In the genomic region with DNA sequence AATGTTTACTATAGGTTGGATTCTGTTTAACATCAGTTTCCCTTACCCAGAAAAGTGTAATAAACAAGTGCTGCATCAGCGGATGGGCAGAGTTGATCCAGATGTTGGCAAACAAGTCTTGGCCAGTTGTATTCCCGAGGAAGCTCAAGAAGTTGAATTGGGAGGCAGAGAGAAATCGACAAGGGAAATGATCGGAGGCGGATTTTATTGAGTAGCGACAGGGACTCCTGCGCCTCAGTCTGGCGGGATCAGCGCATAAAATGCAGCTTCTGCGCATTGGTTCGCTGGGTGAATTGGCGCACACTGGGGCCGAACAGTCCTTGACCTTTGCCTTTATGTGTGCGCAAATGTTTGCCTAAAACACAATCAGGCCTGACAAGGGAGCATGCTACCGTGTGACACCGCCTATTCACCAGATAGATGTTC, we compare ENCODE assay signal across 13 mouse cellular contexts. TPM values are rescaled to one million over a fixed set of nuclear protein-coding genes. Genes with fewer than 3 reads are reported as not detected.
A peak's percentile ranks its signal among the peaks of the same experiment; 100 is the strongest.
DNase-seq lines count a peak whose midpoint lies in the region; ATAC-seq lines count a peak whose summit lies in the region.
"Had no signal": no experiment of that assay in that cellular context is flagged by ENCODE, and none has a peak within 500 bp of the region (broad histone marks: within the 10 kb centered on the region; RNA-seq: fewer than 3 reads in every experiment).

No protein-coding gene starts in this region.

- H3K27me3 ChIP-seq in hindbrain, embryonic 13.5 days = peaks cover 90% of the 10 kb centered on the region
- peaks cover 88% of the 10 kb centered on the region for H3K27me3 ChIP-seq in neural tube, embryonic 11.5 days (ENCODE audit: control insufficient read depth, insufficient read depth, low read length)

- H3K9ac ChIP-seq in hindbrain, embryonic 13.5 days = peak overlapping the region; percentile 44
- H3K9ac ChIP-seq in neural tube, embryonic 11.5 days (ENCODE audit: low read length) = peak overlapping the region; percentile 68
- H3K9ac ChIP-seq: heart, embryonic 12.5 days; limb, embryonic 12.5 days had no signal

- peak; percentile 57; the same call in 1 of the 2 replicates for ATAC-seq in cerebellum, adult (ENCODE audit: insufficient number of reproducible peaks, low FRiP score, low TSS enrichment)
- ATAC-seq in hindbrain, embryonic 13.5 days (ENCODE audit: low FRiP score) = peak; percentile 37; the same call in 1 of the 2 replicates
- 0 out of 2 replicates have a peak, but pooled peaks have one; percentile 32 for ATAC-seq in neural tube, embryonic 11.5 days (ENCODE audit: insufficient read depth, low FRiP score, low TSS enrichment)

- under 1% methylated on average over 16 of the region's 16 CpGs for WGBS in hindbrain, embryonic 13.5 days
- WGBS in neural tube, embryonic 11.5 days = 0% methylated on average over 16 of the region's 16 CpGs

- peak overlapping the region; percentile 83 for H3K27ac ChIP-seq in hindbrain, embryonic 13.5 days
- H3K27ac ChIP-seq in neural tube, embryonic 11.5 days (ENCODE audit: low read depth, low read length) = peak overlapping the region; percentile 70
- H3K27ac ChIP-seq: limb, embryonic 12.5 days had no signal

- H3K4me1 ChIP-seq in hindbrain, embryonic 13.5 days (replicated peaks) = peaks cover 7% of the 10 kb centered on the region; the same call in 1 of the 2 replicates
- peaks cover 2% of the 10 kb centered on the region; the same call in 1 of the 2 replicates for H3K4me1 ChIP-seq in neural tube, embryonic 11.5 days (ENCODE audit: control insufficient read depth, insufficient read depth, low read length)
- H3K4me1 ChIP-seq: heart, embryonic 12.5 days; limb, embryonic 12.5 days had no signal

- peak overlapping the region; percentile 30 for H3K4me3 ChIP-seq in hindbrain, embryonic 13.5 days
- H3K4me3 ChIP-seq in neural tube, embryonic 11.5 days (ENCODE audit: low read depth, low read length) = peak overlapping the region; percentile 38
- H3K4me3 ChIP-seq: heart, embryonic 12.5 days; limb, embryonic 12.5 days had no signal

- peak; percentile 78 for DNase-seq in embryo, embryonic 10.5 days (ENCODE audit: low spot score)
- DNase-seq in neural tube, embryonic 11.5 days (ENCODE audit: low spot score) = peak; percentile 67
- no peak for DNase-seq in thymus, adult 18-20 months
- DNase-seq in ovary, postnatal 14 days (ENCODE audit: low spot score) = no peak
- no peak for DNase-seq in MN1 (ENCODE audit: low spot score)
- DNase-seq in heart, adult 9 months (ENCODE audit: low spot score in 2 of 2) = no peak
- DNase-seq: kidney, adult 9 months; right cerebral cortex, postnatal 4 days; thymus, adult 2 months had no signal

- peak overlapping the region; percentile 45 for H3K4me2 ChIP-seq in hindbrain, embryonic 13.5 days
- peak overlapping the region; percentile 46 for H3K4me2 ChIP-seq in neural tube, embryonic 11.5 days (ENCODE audit: low read depth)
- H3K4me2 ChIP-seq: heart, embryonic 12.5 days; limb, embryonic 12.5 days had no signal

- H3K36me3 ChIP-seq in hindbrain, embryonic 13.5 days = no peaks in the 10 kb centered on the region
- no peaks in the 10 kb centered on the region for H3K36me3 ChIP-seq in neural tube, embryonic 11.5 days (ENCODE audit: control insufficient read depth, insufficient read depth, low read length)
- H3K36me3 ChIP-seq: heart, embryonic 12.5 days; limb, embryonic 12.5 days had no signal

- no peaks in the 10 kb centered on the region for H3K9me3 ChIP-seq in hindbrain, embryonic 13.5 days
- H3K9me3 ChIP-seq in neural tube, embryonic 11.5 days (ENCODE audit: control insufficient read depth, low read length) = no peaks in the 10 kb centered on the region
- H3K9me3 ChIP-seq: heart, embryonic 12.5 days had no signal

RNA-seq across cellular contexts. Expression of a gene that starts 40.2 kb away (rescaled TPM):
- 13.7 and 21.3 TPM in 2 replicates for polyA plus RNA-seq in hindbrain, embryonic 13.5 days (2015; fragmentation: Nextera tagmentation; extraction: Ambion mirVana)
- 17.3 and 17.9 TPM in 2 replicates for polyA plus RNA-seq in neural tube, embryonic 11.5 days (2014; fragmentation: Nextera tagmentation; extraction: Ambion mirVana)

RNA-seq across cellular contexts. Expression of a gene that starts 43.6 kb away (rescaled TPM):
- 42.7 and 58.2 TPM in 2 replicates for polyA plus RNA-seq in hindbrain, embryonic 13.5 days (2015; fragmentation: Nextera tagmentation; extraction: Ambion mirVana)
- polyA plus RNA-seq in neural tube, embryonic 11.5 days (2014; fragmentation: Nextera tagmentation; extraction: Ambion mirVana) = 52.2 and 58.1 TPM in 2 replicates
- polyA plus RNA-seq: thymus, adult 2 months had no signal

Comparison
In these comparisons a context has a peak if more than half of its experiments do, and no peak if none do; other contexts are left out.
1. DNase-seq: peak in embryo, embryonic 10.5 days (single experiment) and neural tube, embryonic 11.5 days (single experiment); none in thymus, adult 18-20 months (0 of 2), ovary, postnatal 14 days (single experiment), MN1 (single experiment) and heart, adult 9 months (0 of 2).
2. Peak in every context shown above with its lines, with median percentiles within 50 percentile points of each other: ATAC-seq.